ENCODE assay signal across 8 mouse cellular contexts in the genomic region with DNA sequence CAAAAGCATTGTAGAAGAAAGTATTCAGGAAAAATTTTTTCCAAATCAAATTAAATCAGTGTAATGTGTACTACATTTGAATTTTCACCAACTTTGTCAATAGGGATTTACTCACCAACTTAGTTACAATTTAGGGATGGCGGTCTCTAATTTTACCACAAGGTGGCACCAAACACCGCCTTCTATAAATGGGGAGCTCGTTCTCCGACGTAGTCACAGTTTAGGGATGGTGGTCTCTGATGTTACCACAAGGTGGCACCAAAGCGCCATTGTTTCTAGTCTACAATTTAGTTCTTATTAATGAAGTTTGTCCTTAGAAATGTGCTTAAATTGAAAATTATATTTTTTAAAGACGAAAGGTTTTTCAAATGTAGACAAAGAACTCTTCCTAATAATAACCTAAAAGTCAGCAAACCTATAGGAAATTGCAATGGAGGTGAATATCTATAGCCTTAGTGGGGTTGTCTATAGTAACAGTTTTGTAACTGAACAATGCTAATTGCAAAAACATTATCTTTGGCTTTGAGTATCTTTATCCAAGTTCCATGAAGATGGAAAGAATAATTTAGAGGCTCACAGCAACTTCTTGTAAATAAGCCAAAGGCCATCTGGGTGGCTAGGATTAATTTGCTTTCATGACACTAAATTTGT. TPM values are rescaled to one million over a fixed set of nuclear protein-coding genes. Genes with fewer than 3 reads are reported as not detected.
A peak's percentile ranks its signal among the peaks of the same experiment; 100 is the strongest.
DNase-seq lines count a peak whose midpoint lies in the region; ATAC-seq and TF ChIP-seq lines count a peak whose summit lies in the region.

No protein-coding gene starts in this region.

- DNase-seq in Patski (ENCODE audit: low read depth, low spot score) = peak; percentile 77
- DNase-seq in cerebellum, adult 9-11 months = peak; percentile 85
- DNase-seq in frontal cortex, postnatal 25 days (ENCODE audit: low spot score in 2 of 2) = peak; percentile 81 to 92
- peak; percentile 92 for DNase-seq in hindlimb bud, embryonic 11.5 days (ENCODE audit: extremely low spot score, low read depth, low spot score)
- peak; percentile 83 to 92 for DNase-seq in left cerebral cortex, adult 18-20 months (ENCODE audit: low spot score in 2 of 2)
- DNase-seq in right cerebral cortex, adult 2 months (ENCODE audit: low spot score in 2 of 2) = peak; percentile 91 to 95
- DNase-seq in urinary bladder, postnatal 25 days (ENCODE audit: low spot score) = peak; percentile 74

- no peaks in the 10 kb centered on the region for H3K27me3 ChIP-seq in Patski

- POLR2A ChIA-PET in Patski (lab: Charles Lee) = interaction anchor here (0.6 kb wide), 1 partner anchor 14 kb away, joined by 6 read pairs; no protein-coding TSS in a partner anchor

- CTCF ChIA-PET in Patski (lab: Charles Lee) = interaction anchor here (0.7 to 3.0 kb wide), 22 partner anchors 11 to 1077 kb away, joined by 3 to 17 read pairs (median 4); a partner anchor contains a TSS

- in situ Hi-C loops in Patski (cut with MboI; ENCODE audit: low pct_unique_long_range_greater_than_20kb) = loop anchor here (10.0 kb wide), 2 partner anchors 661 to 1151 kb away; no protein-coding TSS in a partner anchor

- ATAC-seq in Patski = peak; percentile 79
- peak; percentile 100 for ATAC-seq in megakaryocyte, adult 5-6 weeks (ENCODE audit: poor library complexity, severe bottlenecking)

- peak; percentile 96 for TF ChIP-seq CTCF in Patski (IDR thresholded peaks at IDR 0.05)

RNA-seq across cellular contexts. Expression of a gene that starts 13.2 kb away (rescaled TPM):
- 48.5 TPM for polyA plus RNA-seq in Patski (2021)
- total RNA-seq in left cerebral cortex, adult 18-20 months (2021) = 10 to 100 TPM; 24.9 to 26.6 TPM
- 0.94 and 1.3 TPM in 2 replicates for total RNA-seq in megakaryocyte, adult 5-6 weeks (2015)
- total RNA-seq in megakaryocyte, adult 5-6 weeks (2017) = 0.73 and 0.88 TPM in 2 replicates

RNA-seq across cellular contexts. Expression of a gene that starts 13.6 kb away (rescaled TPM):
- 63.9 TPM for polyA plus RNA-seq in Patski (2021)
- total RNA-seq in left cerebral cortex, adult 18-20 months (2021) = 10 to 100 TPM; 75.0 to 78.3 TPM
- total RNA-seq in megakaryocyte, adult 5-6 weeks (2015) = 48.7 and 52.2 TPM in 2 replicates
- 92.1 and 97.8 TPM in 2 replicates for total RNA-seq in megakaryocyte, adult 5-6 weeks (2017)

Comparison
In these comparisons a context has a peak if more than half of its experiments do, and no peak if none do; other contexts are left out.
1. Peak in every context shown above with its lines: DNase-seq and ATAC-seq.
2. RNA of a gene that starts 13.2 kb away (total RNA-seq): 24.9 to 26.6 TPM in left cerebral cortex, adult 18-20 months; 0.73 to 1.3 TPM in megakaryocyte, adult 5-6 weeks; every median in the first group is over 10 times any median in the second.